Mouse (Mus musculus) embryonic fibroblast, embryonic 13.5 days (primary cell): Measurements from ENCODE around the gene Zkscan17. TPM values are rescaled to one million over a fixed set of nuclear protein-coding genes. Genes with fewer than 3 reads are reported as not detected.

ENCODE experiments used
- H3K27ac ChIP-seq: 2 replicates; pipeline ENCODE4 v1.5.1; 2012; ENCODE audit warnings: low read length, control low read depth, inconsistent platforms; ENCODE audit not compliant: insufficient read depth
- H3K4me1 ChIP-seq: 2 replicates; pipeline ENCODE4 v1.6.1; 2011; ENCODE audit warnings: low read length; ENCODE audit not compliant: control insufficient read depth, insufficient read depth
- H3K4me3 ChIP-seq: 2 replicates; pipeline ENCODE4 v1.5.1; 2011; ENCODE audit warnings: mild to moderate bottlenecking, control low read depth, low read length; ENCODE audit not compliant: insufficient read depth
- CTCF ChIP-seq: IDR thresholded peaks from 2 replicates; pipeline ENCODE4 v1.5.1; 2011; ENCODE audit warnings: mild to moderate bottlenecking, control low read depth, low read length, moderate library complexity, borderline replicate concordance; ENCODE audit not compliant: insufficient read depth
- POLR2A ChIP-seq: IDR thresholded peaks from 2 replicates; pipeline ENCODE4 v1.6.1; 2011; ENCODE audit warnings: low read depth, mild to moderate bottlenecking, control low read depth, low read length, moderate library complexity
- polyA plus RNA-seq: library from polyadenylated mRNA; stranded (reverse); fragments of >200 nt; gene quantifications from 2 replicates; pipeline ENCODE4 v1.2.4, GENCODE M21; 2011; ENCODE audit warnings: low read depth; ENCODE audit not compliant: missing spikeins, insufficient read length

Gene Zkscan17
- polyA plus RNA-seq, 1 experiment, result 25.4 TPM

DNA sequence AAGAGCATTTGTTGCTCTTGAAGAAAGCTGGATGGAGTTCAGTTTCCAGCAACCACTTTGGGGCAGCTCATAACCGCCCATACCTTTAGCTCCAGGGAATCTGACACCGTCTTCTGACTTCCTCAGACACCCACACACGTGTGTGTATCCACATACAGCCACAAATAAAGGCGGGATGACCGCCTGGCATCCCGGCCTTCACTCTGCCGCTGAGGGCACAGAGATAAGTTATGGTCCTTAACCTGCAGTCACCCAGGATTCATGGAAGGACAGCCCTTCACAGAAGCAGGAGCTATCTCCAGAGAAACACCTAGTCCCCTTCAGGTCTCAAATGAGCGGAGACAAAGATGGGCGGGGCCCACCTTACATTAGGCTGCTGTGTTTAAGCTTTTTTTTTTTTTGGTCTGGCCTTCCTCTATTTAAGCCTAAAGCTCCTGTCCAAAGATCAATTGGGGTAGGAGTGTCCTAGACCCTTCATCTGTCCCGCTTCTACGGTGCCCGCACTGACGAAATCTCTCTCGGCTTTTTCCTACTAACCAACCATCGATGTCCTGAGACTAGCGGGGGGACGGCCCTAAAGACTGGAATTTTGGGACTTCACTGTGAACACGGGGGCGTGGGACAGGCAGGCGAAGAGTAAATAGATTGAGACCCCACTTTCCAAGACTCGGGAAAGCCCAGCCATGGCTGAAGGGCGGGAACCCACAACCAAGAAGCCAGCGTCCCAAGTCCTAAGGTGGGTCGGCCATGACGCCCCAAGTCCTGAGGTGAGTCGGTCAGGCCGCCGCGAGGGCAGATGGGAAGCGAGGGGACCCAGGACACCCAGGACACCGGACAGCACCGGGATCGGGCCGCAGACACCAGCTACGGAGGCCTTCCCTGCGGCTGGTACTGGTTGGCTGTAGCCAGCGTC is 54.9 kb downstream of the Zkscan17 start:
- TF ChIP-seq CTCF (no peak), POLR2A (no peak)
- Histone ChIP-seq H3K4me3 (peak overlapping the region; percentile 84), H3K4me1 (no peaks in the 10 kb centered on the region), H3K27ac (peak overlapping the region; percentile 35; the same call in 1 of the 2 replicates)

DNA sequence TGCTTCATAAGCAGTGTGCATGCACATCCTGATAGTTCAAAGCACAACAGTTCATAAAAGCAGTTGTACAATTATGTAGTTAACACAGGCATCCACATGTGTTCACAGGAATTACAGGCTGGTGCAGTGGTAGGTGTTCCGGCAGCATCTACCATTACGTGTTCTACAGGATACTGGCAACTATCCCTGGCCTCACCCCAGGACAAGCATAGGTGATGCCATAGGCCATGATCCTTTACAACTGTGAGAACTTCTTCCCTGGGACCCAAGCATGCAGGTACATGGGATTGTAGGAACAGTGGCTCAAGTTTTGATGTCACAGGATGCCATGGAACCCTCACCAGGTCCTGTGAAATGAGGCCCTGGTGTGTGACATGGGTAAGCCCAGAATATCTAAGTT is 66.1 kb downstream of the Zkscan17 start:
- no peak for TF ChIP-seq CTCF
- TF ChIP-seq POLR2A, result 0 out of 2 replicates have a peak, but pooled peaks have one; percentile 12
- Histone ChIP-seq H3K4me3 (no peak overlapping the region), H3K4me1 (peaks cover 7% of the 10 kb centered on the region), H3K27ac (no peak overlapping the region)

DNA sequence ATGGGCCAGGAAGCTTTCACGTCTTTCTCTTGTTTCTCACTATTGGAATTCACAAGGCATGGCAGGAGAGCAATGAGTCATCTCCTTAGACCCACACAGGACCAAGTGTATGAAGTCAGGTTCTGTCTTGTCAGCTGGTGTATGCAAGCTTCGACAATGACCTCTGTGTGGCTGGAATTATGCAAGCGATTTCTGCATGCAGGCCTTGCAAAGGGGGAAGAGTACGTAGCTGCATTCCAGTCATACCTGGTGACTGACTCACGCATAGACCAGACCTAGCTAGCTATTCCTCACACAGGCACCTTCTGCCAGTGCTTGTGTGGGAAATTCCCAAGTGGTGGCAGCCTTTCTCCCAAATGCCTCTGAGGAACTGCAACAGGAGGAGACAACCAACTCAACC is 67.6 kb downstream of the Zkscan17 start:
- no peak overlapping the region for H3K4me3 ChIP-seq
- peaks cover 7% of the 10 kb centered on the region for H3K4me1 ChIP-seq
- H3K27ac ChIP-seq, result peak overlapping the region; percentile 76
- TF ChIP-seq POLR2A (peak; percentile 56), CTCF (no peak)

DNA sequence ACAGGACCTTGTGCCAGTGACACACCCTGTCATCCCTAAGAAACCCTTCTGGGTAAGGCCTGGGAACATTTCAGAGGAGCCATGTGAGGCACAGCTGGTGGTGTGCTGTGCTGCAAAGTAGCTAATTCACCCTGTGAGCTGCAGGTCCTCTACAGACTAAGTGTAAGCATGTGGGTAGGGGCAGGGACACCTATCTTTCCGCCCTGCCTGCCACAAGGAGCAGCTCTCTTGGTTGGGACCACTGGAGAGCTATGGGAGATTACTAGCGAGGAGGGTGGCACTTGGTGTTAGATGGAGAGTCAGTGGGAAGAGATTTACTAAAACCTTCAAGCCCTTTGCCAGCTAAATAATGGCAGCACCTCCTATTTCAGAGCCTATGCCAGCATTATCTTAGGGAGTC is 69.7 kb downstream of the Zkscan17 start:
- no peak overlapping the region for H3K4me3 ChIP-seq
- H3K27ac ChIP-seq, result no peak overlapping the region
- TF ChIP-seq CTCF (no peak), POLR2A (no peak)
- peaks cover 7% of the 10 kb centered on the region for H3K4me1 ChIP-seq

DNA sequence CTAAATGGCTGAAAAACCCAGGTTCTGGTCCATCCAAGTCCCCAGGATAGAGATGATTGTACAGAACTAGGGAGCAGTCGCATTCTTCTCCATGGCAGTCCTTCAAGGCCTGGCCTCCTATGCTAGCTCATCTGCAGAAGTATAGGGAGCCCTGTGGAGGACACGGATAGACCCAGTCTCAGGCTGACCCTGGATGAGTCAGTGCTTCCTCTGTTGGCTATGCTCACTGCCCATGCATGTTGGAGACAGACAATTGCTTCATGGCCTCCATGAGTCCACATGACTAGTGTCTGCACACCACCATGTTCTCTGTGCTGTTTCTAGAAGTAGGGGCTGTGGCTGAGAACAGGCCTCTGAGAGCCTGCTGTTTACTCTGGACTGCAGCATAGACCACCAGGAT is 70.2 kb downstream of the Zkscan17 start:
- peaks cover 7% of the 10 kb centered on the region for H3K4me1 ChIP-seq
- no peak overlapping the region for H3K27ac ChIP-seq
- H3K4me3 ChIP-seq, result no peak overlapping the region
- TF ChIP-seq CTCF (no peak), POLR2A (no peak)

DNA sequence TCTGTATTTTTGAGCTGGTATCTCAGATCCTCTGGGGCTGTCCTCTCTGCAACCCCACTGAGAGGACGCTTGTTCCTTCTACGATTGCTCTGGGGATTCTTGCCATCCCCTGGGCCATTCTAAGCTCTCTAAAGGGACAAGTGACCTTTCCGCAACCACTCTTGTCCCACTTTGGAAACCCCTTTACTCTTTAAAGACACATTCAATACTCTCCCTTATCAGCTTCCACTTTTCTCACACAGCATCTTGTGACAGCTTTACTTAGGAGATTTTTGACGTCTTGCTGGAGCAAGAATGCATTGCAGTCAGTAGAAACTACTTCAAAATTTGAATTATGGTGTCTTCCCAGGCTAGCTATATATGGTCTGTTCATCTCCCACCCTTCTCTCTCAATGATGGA is 75.5 kb downstream of the Zkscan17 start, which contains the start of gene Snap47:
Snap47 (minus strand) TSS at position 101 of the 400 bp plus-strand sequence.
- no peaks in the 10 kb centered on the region; the same call in 1 of the 2 replicates for H3K4me1 ChIP-seq
- no peak for TF ChIP-seq POLR2A
- TF ChIP-seq CTCF, result no peak
- H3K4me3 ChIP-seq, result peak within 1 kb of the TSS; percentile 70
- 0 out of 2 replicates have a peak within 1 kb of the TSS, but pooled peaks have one; percentile 7 for H3K27ac ChIP-seq

DNA sequence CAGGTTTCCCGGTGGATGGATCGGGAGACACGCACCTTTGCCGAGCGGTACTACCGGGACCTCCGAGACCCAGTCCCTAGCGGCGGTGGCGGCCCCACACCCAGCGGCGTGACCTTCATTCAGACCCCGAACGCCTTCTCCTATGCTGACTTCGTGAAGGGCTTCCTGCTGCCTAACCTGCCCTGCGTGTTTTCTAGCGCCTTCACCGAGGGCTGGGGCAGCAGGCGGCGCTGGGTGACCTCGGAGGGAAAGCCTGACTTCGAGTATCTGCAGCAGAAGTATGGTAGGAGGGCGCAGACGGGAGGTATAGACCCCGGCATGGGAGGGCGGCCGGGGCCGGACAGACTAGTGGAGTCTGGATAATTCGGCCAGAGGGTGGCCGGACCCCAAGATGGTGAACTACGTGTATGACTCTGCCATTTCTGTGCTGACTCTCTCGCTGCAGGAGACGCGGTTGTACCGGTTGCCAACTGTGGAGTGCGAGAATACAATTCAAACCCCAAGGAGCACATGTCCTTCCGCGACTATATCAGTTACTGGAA is 76.2 kb downstream of the Zkscan17 start:
- Histone ChIP-seq H3K4me3 (peak overlapping the region; percentile 70), H3K27ac (0 out of 2 replicates have a peak overlapping the region, but pooled peaks have one; percentile 7), H3K4me1 (no peaks in the 10 kb centered on the region; the same call in 1 of the 2 replicates)
- no peak for TF ChIP-seq POLR2A
- peak; percentile 9; the same call in 1 of the 2 replicates for TF ChIP-seq CTCF

DNA sequence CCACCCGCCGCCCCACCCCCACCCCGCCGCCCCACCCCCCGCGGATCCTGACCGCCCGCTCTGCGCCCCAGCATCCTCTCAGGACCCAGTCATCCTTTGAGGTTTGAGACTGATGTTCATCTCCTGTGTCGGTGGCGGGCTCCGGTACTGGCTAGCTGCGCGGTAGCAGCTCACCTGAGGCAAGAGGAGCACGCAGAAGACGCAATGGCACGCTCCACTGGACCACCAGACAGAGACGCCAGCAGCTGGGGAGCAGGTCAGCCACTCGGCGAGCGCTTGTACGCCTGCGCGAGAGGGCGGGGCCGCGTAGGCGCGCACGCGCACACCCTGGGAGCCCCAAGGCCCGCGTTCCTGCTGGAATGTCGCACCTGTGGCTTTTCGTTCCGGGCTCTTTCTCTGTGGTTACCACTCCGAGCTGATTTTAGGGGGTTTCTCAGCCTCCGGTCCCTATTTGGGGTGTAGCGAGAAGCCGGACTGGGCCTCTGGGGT is 76.8 kb downstream of the Zkscan17 start, which contains the start of gene Jmjd4:
Jmjd4 (plus strand) TSS at position 305 of the 489 bp plus-strand sequence.
- TF ChIP-seq CTCF (no peak), POLR2A (peak; percentile 90)
- 0 out of 2 replicates have a peak within 1 kb of the TSS, but pooled peaks have one; percentile 7 for H3K27ac ChIP-seq
- no peaks in the 10 kb centered on the region; the same call in 1 of the 2 replicates for H3K4me1 ChIP-seq
- peak within 1 kb of the TSS; percentile 70 for H3K4me3 ChIP-seq

DNA sequence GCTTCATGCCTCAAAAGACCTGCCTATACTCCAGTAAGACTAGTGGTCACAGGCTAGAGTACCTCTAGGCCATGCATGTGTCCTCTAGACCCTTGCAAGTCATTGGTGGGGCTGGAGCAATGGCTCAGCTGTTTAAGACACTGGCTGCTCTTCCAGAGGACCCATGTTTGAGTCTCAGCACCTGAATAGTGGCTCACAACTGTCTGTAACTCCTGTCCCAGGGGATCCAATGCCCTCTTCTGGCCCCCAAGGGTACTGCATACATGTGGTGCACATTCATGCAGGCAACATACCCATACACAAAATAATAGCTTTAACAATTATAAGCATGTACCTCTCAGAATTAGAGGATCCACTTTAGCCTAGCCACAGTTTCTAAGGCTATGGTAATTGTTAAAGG is 83.4 kb downstream of the Zkscan17 start:
- Histone ChIP-seq H3K27ac (no peak overlapping the region), H3K4me1 (no peaks in the 10 kb centered on the region), H3K4me3 (no peak overlapping the region)
- TF ChIP-seq POLR2A (no peak), CTCF (no peak)
